Comparison of ENCODE assay signal across 8 mouse cellular contexts in the genomic region with DNA sequence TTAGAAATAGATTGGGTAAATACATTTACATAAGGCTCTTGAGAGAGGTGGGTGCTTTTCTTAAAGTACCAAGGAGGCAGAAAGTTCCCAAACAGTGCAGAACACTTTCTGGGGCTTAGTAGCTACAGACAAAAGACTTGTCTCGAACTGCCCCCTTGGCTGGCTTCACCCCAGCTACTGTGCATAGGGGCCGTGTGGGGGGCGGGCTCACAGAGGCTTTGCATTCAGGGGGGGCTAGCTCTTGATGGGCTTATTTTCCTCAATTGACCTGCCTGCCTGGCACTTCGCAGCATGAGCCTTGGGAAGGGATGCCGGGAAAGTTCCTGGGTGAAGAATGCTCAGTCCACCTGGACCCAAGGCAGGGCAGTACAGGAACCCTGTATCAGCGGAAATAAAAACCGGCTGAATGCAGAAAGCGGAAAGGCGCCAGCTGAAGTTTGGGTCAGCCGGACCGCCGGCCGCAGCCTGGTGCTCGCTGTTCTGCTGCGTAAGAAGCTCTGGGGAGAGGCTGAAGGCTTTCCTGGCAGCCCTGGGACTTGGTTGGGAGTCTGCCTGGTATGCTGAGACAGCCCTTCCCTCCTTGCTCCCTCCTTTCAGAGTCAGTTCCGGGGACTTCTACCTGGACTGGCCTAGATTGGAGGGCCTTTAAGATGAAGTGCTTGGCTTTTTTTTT.
DNase-seq lines count a peak whose midpoint lies in the region; ATAC-seq and TF ChIP-seq lines count a peak whose summit lies in the region.

No protein-coding gene starts in this region.

- no peak overlapping the region for H3K4me3 ChIP-seq in limb, embryonic 12.5 days (replicated peaks)
- no peak overlapping the region for H3K4me3 ChIP-seq in intestine, postnatal 0 days (ENCODE audit: low read depth, low read length)

- H3K9ac ChIP-seq in limb, embryonic 12.5 days (replicated peaks): no peak overlapping the region
- no peak overlapping the region for H3K9ac ChIP-seq in intestine, postnatal 0 days (ENCODE audit: low read depth, low read length)

- H3K27me3 ChIP-seq in limb, embryonic 12.5 days: peaks cover 13% of the 10 kb centered on the region; the same call in 1 of the 2 replicates
- H3K27me3 ChIP-seq in intestine, postnatal 0 days (replicated peaks; ENCODE audit: control insufficient read depth, insufficient read depth, low read length): no peaks in the 10 kb centered on the region

- no peaks in the 10 kb centered on the region for H3K36me3 ChIP-seq in limb, embryonic 12.5 days
- H3K36me3 ChIP-seq in intestine, postnatal 0 days (ENCODE audit: control insufficient read depth, insufficient read depth): no peaks in the 10 kb centered on the region

- peaks cover 19% of the 10 kb centered on the region for H3K9me3 ChIP-seq in limb, embryonic 12.5 days
- H3K9me3 ChIP-seq in intestine, postnatal 0 days (ENCODE audit: control insufficient read depth): no peaks in the 10 kb centered on the region

- peak; percentile 20 for DNase-seq in adrenal gland, postnatal 14 days
- no peak for DNase-seq in adrenal gland, adult 18-20 months (ENCODE audit: low spot score in 2 of 2)
- peak; percentile 36 for DNase-seq in cerebellum, adult 9-10 months
- DNase-seq in gastrocnemius, postnatal 10 days: peak; percentile 43
- no peak for DNase-seq in thymus, postnatal 4 days
- no peak for DNase-seq in spleen, postnatal 14 days (ENCODE audit: low spot score in 2 of 2)

- TF ChIP-seq CTCF in intestine, postnatal 0 days (IDR thresholded peaks at IDR 0.05; ENCODE audit: low read depth): no peak

- no peak for ATAC-seq in limb, embryonic 12.5 days (ENCODE audit: insufficient number of reproducible peaks, insufficient read depth, low FRiP score, low TSS enrichment, low read depth)
- ATAC-seq in intestine, postnatal 0 days: no peak

- 39% methylated on average over 16 of the region's 16 CpGs for WGBS in limb, embryonic 12.5 days
- WGBS in intestine, postnatal 0 days: 80% methylated on average over 16 of the region's 16 CpGs

- H3K27ac ChIP-seq in limb, embryonic 12.5 days: no peak overlapping the region
- H3K27ac ChIP-seq in intestine, postnatal 0 days (ENCODE audit: low read depth, low read length): no peak overlapping the region

- peaks cover 35% of the 10 kb centered on the region for H3K4me1 ChIP-seq in limb, embryonic 12.5 days (replicated peaks)
- H3K4me1 ChIP-seq in intestine, postnatal 0 days (replicated peaks; ENCODE audit: control insufficient read depth, insufficient read depth, low read length): no peaks in the 10 kb centered on the region

- H3K4me2 ChIP-seq in limb, embryonic 12.5 days: peak overlapping the region; percentile 28; the same call in 1 of the 2 replicates
- no peak overlapping the region for H3K4me2 ChIP-seq in intestine, postnatal 0 days (replicated peaks; ENCODE audit: low read depth)

Comparison
In these comparisons a context has a peak if more than half of its experiments do, and no peak if none do; other contexts are left out.
1. DNase-seq: peak in adrenal gland, postnatal 14 days (single experiment), cerebellum, adult 9-10 months (single experiment) and gastrocnemius, postnatal 10 days (single experiment); none in adrenal gland, adult 18-20 months (0 of 2), thymus, postnatal 4 days (single experiment) and spleen, postnatal 14 days (0 of 2).